Mouse (Mus musculus): ENCODE measurements at regions not wholly inside any gene's neighbourhood (a gene's known extent, or its start where the extent isn't known, plus 50 kb on each side); places are given as distances from the start of the nearest gene placed in this dataset.

DNA sequence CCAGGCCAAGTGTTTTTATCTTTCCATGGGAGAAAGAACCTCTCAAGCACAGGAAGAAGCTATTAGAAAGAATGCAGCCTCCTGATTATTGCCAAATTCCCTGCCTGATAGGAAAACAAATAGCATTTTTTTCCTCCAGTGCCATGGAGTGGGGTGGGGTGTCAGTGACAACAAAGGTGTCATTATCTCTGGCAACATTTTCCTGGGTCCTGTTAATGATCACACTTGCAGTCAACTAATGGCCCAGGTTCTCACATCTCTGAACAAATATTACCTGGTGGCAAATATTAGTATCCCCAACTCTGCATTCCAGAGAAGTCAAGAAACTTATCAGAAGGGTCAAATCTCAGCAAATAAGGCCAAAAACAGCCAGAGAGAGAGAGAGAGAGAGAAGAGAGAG is 298.6 kb downstream of the Sox4 start:
- Histone ChIP-seq H3K27ac (ENCODE audit: insufficient read depth, low read length) (no peak overlapping the region), H3K4me1 (ENCODE audit: control insufficient read depth, insufficient read depth, low read length) (no peaks in the 10 kb centered on the region; the same call in 1 of the 2 replicates), H3K4me3 (ENCODE audit: insufficient read depth, low read length) (no peak overlapping the region)
- TF ChIP-seq POLR2A (IDR thresholded peaks at IDR 0.05; ENCODE audit: extremely low read depth, insufficient read depth, low read length) (no peak), CTCF (IDR thresholded peaks at IDR 0.05; ENCODE audit: extremely low read depth, insufficient read depth, low read length) (no peak)

DNA sequence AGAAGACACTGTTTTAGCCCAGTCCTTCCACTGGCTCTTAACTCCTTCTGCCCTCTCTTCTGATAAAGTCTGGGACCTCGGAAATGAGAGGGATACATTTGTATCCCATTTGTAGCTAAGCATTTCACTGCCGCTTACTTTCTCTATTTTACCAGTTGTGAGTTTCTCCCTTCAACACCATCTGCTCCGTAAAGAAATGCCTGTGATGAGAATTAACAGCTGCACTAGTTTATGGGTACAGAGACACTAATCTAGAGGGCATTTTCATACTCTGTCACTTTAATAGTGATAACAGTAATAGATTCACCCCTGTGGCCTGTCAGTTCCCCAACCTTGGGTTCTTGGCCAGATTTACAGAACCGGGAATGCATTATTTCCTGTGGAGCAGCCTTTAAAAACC is 300.2 kb downstream of the Sox4 start:
- no peak for TF ChIP-seq POLR2A (IDR thresholded peaks at IDR 0.05; ENCODE audit: extremely low read depth, insufficient read depth, low read length)
- no peak for TF ChIP-seq CTCF (IDR thresholded peaks at IDR 0.05; ENCODE audit: extremely low read depth, insufficient read depth, low read length)
- no peaks in the 10 kb centered on the region; the same call in 1 of the 2 replicates for H3K4me1 ChIP-seq (ENCODE audit: control insufficient read depth, insufficient read depth, low read length)
- no peak overlapping the region for H3K4me3 ChIP-seq (ENCODE audit: insufficient read depth, low read length)
- no peak overlapping the region for H3K27ac ChIP-seq (ENCODE audit: insufficient read depth, low read length)

DNA sequence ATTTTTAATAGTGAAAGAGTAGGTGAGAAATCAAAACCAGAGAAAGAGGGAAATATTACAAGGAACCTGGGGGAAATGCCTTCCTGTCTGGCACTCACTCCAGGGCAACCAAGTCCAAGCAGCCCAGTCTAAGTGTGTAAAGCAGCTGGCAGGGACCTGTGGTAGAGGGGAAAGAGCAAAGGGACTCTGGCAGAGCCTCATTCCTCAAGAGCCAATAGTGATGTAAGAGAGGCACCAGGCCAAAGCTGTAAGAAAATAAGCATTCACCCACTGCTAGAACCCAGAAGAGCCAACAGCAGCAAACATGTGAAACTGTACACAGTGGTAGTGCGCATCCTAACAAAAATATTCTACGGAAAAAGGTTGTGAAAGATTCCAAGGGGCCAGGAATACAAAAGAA is 301.7 kb downstream of the Sox4 start:
- Histone ChIP-seq H3K4me3 (ENCODE audit: insufficient read depth, low read length) (no peak overlapping the region), H3K4me1 (ENCODE audit: control insufficient read depth, insufficient read depth, low read length) (no peaks in the 10 kb centered on the region; the same call in 1 of the 2 replicates), H3K27ac (ENCODE audit: insufficient read depth, low read length) (no peak overlapping the region)
- TF ChIP-seq CTCF (IDR thresholded peaks at IDR 0.05; ENCODE audit: extremely low read depth, insufficient read depth, low read length) (no peak), POLR2A (IDR thresholded peaks at IDR 0.05; ENCODE audit: extremely low read depth, insufficient read depth, low read length) (no peak)

DNA sequence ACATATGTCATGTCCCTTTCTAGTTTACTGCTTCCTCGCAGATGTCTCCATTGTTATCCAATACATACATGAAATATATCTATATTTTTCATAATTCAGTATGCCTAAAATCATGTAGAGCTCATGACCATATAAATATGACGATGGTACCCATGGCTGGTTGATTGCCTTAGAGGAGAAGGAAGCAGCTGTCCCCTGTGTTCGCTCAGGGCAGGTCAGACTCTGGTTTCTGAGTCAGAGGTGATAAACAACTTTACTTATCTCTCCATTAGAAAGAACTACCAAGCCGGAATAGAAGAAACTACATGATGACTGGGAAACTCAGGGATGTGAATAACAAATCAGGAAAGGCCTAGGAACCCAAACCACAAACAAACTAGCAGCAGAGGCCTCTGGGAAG is 307.6 kb downstream of the Sox4 start:
- no peak overlapping the region for H3K27ac ChIP-seq (ENCODE audit: insufficient read depth, low read length)
- TF ChIP-seq POLR2A (IDR thresholded peaks at IDR 0.05; ENCODE audit: extremely low read depth, insufficient read depth, low read length) = no peak
- no peak for TF ChIP-seq CTCF (IDR thresholded peaks at IDR 0.05; ENCODE audit: extremely low read depth, insufficient read depth, low read length)
- H3K4me1 ChIP-seq (ENCODE audit: control insufficient read depth, insufficient read depth, low read length) = no peaks in the 10 kb centered on the region
- H3K4me3 ChIP-seq (ENCODE audit: insufficient read depth, low read length) = no peak overlapping the region

DNA sequence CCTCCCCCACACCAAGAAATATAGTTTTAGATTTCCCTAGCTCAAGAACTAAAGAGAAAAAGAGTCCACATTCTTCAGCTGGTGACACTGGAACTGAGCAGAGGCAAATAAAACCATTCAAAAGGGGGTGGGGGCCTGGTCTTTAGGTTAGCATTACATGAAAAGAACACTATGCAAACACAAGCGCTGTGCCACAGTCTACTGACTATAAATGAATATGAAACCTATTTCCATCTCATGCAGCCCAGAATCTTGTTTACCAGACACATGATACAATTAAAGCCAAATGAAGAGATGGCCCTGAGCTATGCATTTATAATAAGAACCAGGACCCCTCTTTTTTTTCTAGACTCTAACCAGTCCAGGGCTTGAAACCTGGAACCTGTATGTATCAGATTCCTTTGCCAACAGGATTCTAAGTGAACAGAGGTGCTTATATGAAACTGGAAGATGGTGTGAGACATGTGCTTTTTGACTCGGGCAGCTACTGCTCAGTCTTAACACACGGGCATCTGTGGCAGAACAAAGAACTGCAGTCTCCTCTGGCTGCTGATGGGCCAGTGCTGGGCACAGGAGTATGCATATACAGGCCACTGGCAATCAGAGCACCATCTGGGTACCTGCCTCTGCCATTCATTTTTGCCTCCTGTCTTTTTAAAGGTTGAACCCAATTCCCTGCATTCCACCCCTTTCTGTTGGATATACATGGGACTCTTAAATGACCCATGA is 308.5 kb downstream of the Sox4 start:
- TF ChIP-seq POLR2A (IDR thresholded peaks at IDR 0.05; ENCODE audit: extremely low read depth, insufficient read depth, low read length) (no peak), CTCF (IDR thresholded peaks at IDR 0.05; ENCODE audit: extremely low read depth, insufficient read depth, low read length) (no peak)
- Histone ChIP-seq H3K27ac (ENCODE audit: insufficient read depth, low read length) (no peak overlapping the region), H3K4me3 (ENCODE audit: insufficient read depth, low read length) (no peak overlapping the region)

DNA sequence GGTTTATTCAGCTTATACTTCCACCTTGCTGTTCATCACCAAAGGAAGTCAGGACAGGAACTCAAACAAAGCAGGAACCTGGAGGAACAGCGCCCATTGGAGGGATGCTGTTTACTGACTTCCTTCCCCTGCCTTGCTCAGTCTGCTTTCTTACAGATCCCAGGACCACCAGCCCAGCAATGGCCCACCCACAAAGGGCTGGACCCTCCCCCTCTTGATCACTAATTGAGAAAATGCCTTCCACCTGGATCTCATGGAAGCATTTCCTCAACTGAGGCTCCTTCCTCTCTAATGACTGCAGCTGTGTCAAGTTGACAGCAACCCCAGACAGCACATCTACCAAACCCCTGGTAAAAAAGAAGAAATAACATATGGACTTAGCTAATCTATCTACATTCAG is 312.7 kb downstream of the Sox4 start:
- Histone ChIP-seq H3K27ac (ENCODE audit: insufficient read depth, low read length) (no peak overlapping the region), H3K4me3 (ENCODE audit: insufficient read depth, low read length) (no peak overlapping the region), H3K4me1 (ENCODE audit: control insufficient read depth, insufficient read depth, low read length) (no peaks in the 10 kb centered on the region)
- no peak for TF ChIP-seq CTCF (IDR thresholded peaks at IDR 0.05; ENCODE audit: extremely low read depth, insufficient read depth, low read length)
- TF ChIP-seq POLR2A (IDR thresholded peaks at IDR 0.05; ENCODE audit: extremely low read depth, insufficient read depth, low read length) = no peak

More for the DNA sequence above, 308.5 kb downstream of the Sox4 start:
- no peaks in the 10 kb centered on the region for H3K4me1 ChIP-seq (ENCODE audit: control insufficient read depth, insufficient read depth, low read length)

DNA sequence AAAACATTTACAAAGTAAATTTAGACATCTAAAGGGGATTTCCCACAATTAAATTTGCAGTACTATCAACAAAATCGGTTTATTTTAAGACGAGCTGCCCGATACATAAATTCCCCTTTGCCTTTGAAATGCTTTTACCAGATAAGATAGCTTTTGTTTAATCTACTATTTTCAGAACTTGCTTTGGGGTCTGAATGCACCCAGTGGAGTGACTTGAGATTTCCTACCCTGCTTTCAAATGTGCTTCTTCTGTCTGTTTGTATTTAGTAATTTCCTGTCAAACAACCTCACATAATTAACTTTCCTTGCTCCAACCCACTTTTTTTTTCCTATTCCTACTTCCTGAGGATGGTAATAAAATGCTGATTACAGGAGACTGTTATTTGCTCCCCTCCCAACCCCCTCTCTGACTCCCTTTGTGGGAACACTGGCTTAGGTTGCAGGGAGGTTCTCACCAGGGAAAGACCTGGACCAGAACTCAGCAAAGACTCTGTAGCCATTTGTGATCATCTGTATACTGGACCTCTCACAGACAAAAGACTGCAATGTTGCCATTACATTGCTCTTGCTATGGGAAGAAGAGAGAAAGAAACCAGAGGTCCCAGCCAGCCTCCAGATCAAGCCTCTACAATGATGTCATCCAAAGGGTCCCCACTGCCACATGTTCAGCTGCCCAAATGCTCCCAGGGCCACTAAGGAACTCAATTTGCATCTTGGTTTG is 318.1 kb downstream of the Sox4 start:
- TF ChIP-seq CTCF (IDR thresholded peaks at IDR 0.05; ENCODE audit: extremely low read depth, insufficient read depth, low read length) (no peak), POLR2A (IDR thresholded peaks at IDR 0.05; ENCODE audit: extremely low read depth, insufficient read depth, low read length) (no peak)
- Histone ChIP-seq H3K27ac (ENCODE audit: insufficient read depth, low read length) (no peak overlapping the region), H3K4me1 (ENCODE audit: control insufficient read depth, insufficient read depth, low read length) (no peaks in the 10 kb centered on the region), H3K4me3 (ENCODE audit: insufficient read depth, low read length) (no peak overlapping the region)

DNA sequence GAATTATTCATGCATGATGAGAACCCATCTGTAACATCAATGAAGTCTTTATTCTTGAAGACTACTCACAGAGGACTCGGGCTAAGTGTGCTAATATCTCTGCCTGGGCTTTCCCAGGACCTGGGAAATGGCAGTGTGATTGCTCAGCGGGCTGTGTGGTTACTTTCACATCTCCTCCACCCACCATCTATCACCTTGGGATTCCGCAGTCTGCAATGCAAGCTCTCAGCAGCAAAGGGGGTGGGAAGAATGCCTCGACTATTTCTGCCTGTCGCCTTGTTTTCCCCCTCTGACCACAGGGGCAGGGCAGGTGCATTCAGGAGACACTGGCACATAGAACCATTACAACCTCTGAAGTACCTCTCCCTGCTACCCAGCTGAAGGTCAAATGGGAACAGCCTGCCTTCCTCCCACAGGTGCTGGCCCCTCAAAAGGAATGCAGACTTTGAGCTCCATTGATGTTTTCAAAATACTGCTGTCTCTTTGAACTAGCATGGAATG is 319.9 kb downstream of the Sox4 start:
- H3K4me3 ChIP-seq (ENCODE audit: insufficient read depth, low read length) = no peak overlapping the region
- TF ChIP-seq CTCF (IDR thresholded peaks at IDR 0.05; ENCODE audit: extremely low read depth, insufficient read depth, low read length) (no peak), POLR2A (IDR thresholded peaks at IDR 0.05; ENCODE audit: extremely low read depth, insufficient read depth, low read length) (no peak)
- H3K27ac ChIP-seq (ENCODE audit: insufficient read depth, low read length) = no peak overlapping the region
- peaks cover 2% of the 10 kb centered on the region; the same call in 1 of the 2 replicates for H3K4me1 ChIP-seq (ENCODE audit: control insufficient read depth, insufficient read depth, low read length)

DNA sequence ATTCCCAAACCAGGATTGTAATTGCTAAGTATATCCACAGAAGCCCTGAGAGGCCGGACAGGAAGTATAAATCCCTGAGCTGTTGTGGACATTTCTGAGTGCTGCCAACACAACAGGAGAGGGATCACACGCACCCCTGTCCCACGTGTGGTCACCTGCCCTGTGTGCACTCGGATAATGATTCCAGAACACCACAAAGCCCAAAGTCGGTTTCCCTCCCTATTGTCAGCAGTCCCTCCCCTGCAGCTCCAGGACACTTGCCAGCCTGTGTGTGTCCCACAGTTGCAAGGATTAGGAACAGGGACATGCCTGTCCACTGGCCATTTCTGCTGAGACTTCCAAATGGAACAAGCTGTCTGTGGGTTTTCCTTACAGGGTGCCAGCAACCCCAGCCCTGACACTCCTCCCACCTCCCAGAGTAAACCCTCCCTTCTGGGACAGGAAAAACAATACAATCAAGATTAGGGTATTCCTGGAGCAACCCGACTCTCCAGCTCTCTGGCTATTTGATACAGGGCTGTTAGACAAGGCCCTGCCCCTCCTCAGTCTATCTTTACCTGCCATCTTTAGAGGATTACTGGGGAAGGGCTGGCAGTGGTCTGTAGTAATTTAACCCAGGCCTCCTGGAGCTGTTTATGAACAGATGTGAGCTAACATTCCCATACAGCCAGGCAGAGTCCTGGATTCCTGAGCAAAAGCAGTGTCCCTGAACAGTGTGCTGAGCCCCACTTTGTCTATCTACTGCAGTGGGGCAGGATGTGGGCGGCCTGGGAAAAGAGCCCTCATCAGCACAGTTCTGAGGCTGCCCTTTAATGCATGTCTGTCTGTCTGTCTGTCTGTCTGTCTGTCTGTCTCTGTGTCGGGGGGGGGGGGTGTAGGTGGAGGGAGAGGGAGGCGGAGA is 323.8 kb downstream of the Sox4 start:
- no peak for TF ChIP-seq CTCF (IDR thresholded peaks at IDR 0.05; ENCODE audit: extremely low read depth, insufficient read depth, low read length)
- no peak for TF ChIP-seq POLR2A (IDR thresholded peaks at IDR 0.05; ENCODE audit: extremely low read depth, insufficient read depth, low read length)
- H3K4me3 ChIP-seq (ENCODE audit: insufficient read depth, low read length) = no peak overlapping the region
- no peak overlapping the region for H3K27ac ChIP-seq (ENCODE audit: insufficient read depth, low read length)
- peaks cover 2% of the 10 kb centered on the region; the same call in 1 of the 2 replicates for H3K4me1 ChIP-seq (ENCODE audit: control insufficient read depth, insufficient read depth, low read length)

All from cortical plate, adult 2 months (tissue).